ENCODE assay signal across 8 mouse cellular contexts in the genomic region with DNA sequence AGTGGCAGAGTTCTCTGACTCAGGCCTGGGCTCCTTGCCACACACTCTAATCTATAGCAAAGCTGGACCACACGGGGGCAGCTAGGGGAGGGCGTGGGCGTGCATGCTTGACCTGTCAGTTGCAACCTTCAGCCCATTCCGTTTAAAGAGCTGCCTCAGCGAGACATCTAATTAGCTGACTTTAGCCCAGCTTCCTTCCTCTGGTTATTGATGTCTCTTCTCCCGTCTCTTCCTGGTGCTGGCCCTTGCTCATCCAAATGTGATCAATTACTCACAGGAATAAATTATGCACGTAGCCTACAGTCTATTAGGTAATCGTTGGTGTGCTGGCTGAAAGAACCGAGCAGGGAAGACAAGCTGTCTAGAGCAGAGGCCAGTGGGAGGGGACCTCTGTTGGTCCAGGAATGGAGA.
A peak's percentile ranks its signal among the peaks of the same experiment; 100 is the strongest.
DNase-seq lines count a peak whose midpoint lies in the region; ATAC-seq lines count a peak whose summit lies in the region.

No protein-coding gene starts in this region.

- DNase-seq in cerebellum, postnatal 25 days, result peak; percentile 32 to 58
- DNase-seq in cerebellum, adult 11 months, result no peak
- peak; percentile 39 to 42 for DNase-seq in lung, adult 18-20 months
- DNase-seq in lung, postnatal 14 days, result no peak
- DNase-seq in embryo, embryonic 9.5 days (ENCODE audit: extremely low spot score), result peak; percentile 38
- no peak for DNase-seq in thymus, postnatal 36 days

- ATAC-seq in neutrophil, adult 5-6 weeks (ENCODE audit: extremely low read depth, insufficient number of reproducible peaks, low FRiP score, poor library complexity, severe bottlenecking), result 0 out of 2 replicates have a peak, but pooled peaks have one; percentile 28
- no peak for ATAC-seq in erythroblast, adult 5-6 weeks (replicated peaks; ENCODE audit: low FRiP score, poor library complexity, severe bottlenecking)

Comparison
In these comparisons a context has a peak if more than half of its experiments do, and no peak if none do; other contexts are left out.
1. DNase-seq: peak in cerebellum, postnatal 25 days (2 of 2), lung, adult 18-20 months (2 of 2) and embryo, embryonic 9.5 days (single experiment); none in cerebellum, adult 11 months (single experiment), lung, postnatal 14 days (single experiment) and thymus, postnatal 36 days (0 of 2).